Mouse (Mus musculus): Measurements from ENCODE around the gene Gm973.

- TF ChIP-seq TAL1 (IDR thresholded peaks at IDR 0.05; ENCODE audit: low read length) (no peak), GATA1 (IDR thresholded peaks at IDR 0.05; ENCODE audit: low read length) (no peak)
These were observed 37.2 kb upstream of the Gm973 start for GRCm38 (mm10) chr1:59478911-59479310.
